Mouse (Mus musculus): ENCODE results near the gene Srrd.
A peak's percentile ranks its signal among the peaks of the same experiment; 100 is the strongest.

The Srrd gene

DNA sequence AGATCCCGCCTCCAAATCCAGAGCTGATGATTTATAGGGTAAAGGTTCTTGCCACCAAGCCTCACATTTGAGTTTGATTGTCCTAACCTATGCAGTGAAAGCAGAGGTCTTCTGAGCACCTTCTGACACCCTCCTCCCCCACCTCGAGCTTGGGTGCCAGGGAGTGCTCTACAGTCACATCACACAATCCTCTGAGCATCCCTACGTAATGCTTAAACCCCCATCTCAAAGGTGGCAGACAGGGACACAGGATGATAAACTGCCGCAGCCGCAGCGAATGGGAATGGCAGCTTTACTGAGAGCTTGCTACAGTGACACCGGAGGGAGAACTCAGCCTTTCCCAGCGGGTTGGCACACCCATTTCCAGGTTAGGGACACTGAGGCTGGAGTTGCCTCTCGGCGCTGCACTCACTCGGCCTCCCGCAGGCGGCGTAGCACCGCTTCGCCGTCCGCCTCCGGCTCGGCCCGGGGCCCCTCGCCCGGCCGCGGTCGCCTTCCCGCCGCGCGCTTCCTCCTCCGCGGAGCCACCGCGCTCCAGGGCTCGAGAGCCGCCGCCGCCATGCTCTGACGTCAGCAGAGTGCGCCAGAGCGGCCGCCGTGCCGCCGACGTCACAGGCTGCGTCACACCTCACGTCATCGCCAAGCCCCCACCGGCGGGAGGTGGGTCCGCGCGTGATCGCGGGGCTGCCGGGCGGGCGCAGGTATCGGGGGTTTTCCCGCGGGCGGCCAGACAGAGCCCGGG lies at the start of gene Srrd, which contains the start of gene Hps4:
Srrd (minus strand) TSS at position 578 of the 742 bp plus-strand sequence.
Hps4 (plus strand) TSS at position 621 of the 742 bp plus-strand sequence.
- ATAC-seq (ENCODE audit: insufficient number of reproducible peaks, low FRiP score, low TSS enrichment) = peak; percentile 51; the same call in 1 of the 2 replicates

DNA sequence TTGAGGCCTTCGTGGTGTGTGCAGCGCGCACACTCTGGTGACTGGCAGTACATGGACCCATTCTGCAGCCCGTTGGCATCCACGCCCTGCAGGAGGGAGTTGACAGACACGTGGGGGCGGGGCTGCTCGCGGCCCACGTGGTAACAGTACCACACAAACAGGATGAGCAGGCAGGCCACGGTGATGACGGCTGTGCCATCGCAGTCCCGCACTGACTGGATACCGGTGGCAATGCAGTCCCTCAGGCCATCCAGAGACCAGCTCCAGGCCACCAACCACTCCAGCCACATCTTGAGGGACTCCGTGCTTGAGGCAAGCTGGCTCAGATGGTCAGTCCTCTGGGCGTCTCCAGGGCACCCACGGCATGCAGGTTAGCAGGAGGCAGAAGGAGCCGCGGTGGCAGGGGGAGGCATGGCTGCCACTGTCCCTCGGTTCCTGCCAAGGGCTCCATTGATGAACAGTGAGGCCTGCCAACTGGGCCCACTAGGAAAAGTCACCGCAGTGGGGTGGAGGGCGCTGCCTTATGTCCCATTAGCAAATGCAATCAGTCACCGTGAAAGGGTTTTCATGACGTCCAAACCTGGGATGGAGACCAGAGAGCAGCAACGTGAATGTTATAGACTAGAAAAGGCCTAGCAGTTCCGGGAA lies 49.0 kb upstream of the Srrd start:
- no peak for ATAC-seq (ENCODE audit: insufficient number of reproducible peaks, low FRiP score, low TSS enrichment)

DNA sequence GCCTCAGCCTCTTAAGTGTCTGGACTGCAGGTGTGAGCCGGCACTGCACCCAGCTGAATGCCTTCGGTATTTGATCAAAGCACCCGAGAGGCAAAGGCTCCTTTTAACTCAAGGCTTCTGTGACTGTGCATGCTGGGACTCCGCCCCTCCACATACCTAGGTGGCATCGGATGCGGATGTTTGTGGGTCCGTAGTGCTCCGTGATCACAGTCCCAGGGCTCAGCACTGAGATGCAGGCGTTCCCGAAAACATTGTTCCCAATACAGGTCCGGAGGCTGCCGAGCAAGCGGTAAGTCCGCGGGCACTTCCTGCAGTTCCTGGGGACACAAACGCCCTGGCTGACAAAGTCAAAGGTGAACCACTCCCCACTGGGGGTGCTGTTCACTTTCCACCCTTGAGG lies 48.2 kb upstream of the Srrd start:
- no peak for ATAC-seq (ENCODE audit: insufficient number of reproducible peaks, low FRiP score, low TSS enrichment)

DNA sequence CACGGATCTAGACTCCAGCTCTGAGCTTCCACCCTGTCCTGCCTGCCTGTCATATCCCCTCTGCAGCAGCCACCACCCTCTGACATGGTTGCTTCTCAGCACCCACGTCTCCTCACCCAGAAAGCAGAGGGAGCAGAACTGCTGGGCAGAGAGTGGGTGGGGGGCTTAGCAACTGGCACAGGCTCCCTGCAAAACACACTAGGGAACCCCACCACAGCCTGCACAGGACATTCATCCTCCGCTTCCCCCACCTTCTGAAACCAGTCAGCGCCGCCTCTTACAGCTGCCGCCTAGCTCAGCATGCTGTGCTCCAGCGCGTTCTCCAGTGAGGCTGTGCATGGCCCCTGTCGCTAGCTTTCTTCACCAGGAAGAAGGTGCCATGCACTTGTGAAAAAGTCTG lies 46.5 kb upstream of the Srrd start:
- ATAC-seq (ENCODE audit: insufficient number of reproducible peaks, low FRiP score, low TSS enrichment) = no peak

DNA sequence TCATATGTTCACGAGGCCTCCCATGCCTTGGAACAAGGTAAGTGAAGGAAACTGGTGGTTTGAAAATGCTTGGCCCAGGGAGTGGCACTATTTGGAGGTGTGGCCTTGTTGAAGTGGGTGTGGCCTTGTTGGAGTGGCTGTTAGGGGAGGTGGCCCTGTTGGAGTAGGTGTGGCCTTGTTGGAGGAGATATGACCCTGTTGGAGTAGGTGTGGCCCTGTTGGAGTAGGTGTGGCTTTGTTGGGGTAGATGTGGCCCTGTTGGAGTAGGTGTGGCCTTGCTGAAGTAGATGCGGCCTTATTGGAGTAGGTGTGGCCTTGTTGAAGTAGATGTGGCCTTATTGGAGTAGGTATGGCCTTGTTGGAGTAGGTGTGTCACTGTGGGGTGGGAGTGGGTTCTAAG lies 43.1 kb upstream of the Srrd start:
- no peak for ATAC-seq (ENCODE audit: insufficient number of reproducible peaks, low FRiP score, low TSS enrichment)

DNA sequence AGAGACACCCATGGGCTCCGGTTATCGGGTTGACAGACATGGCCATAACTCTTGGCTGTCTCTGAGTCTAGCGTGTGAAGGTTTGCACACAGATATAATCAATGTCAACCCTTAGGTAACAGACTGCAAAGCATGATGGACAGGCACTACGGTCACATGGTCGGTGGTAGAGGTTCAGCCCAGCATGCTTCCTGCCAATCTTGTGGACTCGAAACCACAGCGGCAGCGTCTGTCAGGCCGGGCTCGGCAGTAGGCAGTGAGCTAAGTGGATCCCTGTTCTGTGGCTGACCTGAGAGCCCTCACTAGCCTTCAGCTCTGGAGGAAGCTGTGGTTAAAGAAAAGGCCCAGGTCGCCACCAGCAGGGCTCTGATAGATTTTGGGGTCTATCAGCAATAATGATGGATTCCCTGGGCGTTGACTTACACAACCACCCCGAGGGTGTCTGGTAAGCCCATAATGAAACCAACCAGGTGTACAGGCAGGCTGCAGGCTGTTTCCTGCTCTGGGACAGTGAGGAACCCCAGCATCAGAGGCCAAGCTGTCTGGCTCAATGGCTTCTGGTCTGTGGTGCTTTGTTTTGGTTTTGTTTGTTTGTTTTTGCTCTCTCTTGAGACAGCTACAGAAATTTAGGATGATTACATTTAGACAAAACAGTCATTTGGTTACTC lies 42.1 kb upstream of the Srrd start:
- ATAC-seq (ENCODE audit: insufficient number of reproducible peaks, low FRiP score, low TSS enrichment) = no peak

DNA sequence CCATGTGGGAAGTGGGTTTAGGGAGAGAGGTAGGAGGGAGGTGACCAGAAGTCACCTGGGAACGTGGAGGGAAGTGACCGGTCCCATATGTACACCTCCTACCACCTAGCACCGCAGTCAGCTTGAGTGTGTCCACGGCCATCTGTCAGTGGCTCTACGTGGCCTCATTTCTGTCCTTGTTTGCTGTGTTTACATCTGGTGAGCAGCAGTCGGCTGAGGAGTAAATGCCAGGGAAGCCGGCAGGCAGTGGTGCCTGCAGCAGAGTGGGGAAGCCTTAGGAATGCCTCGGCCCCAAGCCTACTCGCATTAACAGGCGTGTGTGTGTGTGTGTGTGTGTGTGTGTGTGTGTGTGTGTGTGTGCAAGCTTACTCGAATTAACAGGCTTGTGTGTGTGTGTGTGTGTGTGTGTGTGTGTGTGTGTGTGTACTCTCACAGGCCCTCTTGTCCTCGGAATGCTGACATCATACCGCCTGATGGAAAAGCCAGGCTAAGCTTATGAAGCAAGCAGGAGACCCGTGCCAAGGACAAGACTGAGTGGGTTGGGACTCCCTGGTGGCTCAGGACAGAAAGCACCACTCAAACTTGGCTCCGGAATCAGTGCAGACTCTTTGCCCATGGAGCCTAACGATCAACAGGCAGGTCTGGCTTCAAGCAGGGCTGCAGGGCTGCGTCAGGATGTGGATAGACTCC lies 39.9 kb upstream of the Srrd start:
- peak; percentile 28; the same call in 1 of the 2 replicates for ATAC-seq (ENCODE audit: insufficient number of reproducible peaks, low FRiP score, low TSS enrichment)

DNA sequence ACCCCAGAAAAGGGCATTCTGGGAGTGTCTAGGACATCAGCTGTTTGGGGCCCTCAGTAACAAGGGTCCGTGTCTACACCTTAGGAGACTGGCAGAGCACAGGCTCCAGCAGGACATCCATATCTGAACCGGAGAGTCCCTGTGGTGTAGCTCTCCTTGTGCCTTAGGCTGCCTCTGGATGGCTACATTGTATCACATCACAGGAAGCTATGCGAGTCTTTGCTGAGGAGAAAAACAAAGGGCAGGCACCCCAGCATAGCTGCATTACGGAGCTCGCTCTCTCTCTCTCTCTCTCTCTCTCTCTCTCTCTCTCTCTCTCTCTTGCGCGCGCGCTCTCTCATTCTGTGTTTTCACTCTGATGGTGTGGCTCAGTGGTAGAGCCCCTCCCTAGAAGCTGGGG lies 39.2 kb upstream of the Srrd start:
- no peak for ATAC-seq (ENCODE audit: insufficient number of reproducible peaks, low FRiP score, low TSS enrichment)

DNA sequence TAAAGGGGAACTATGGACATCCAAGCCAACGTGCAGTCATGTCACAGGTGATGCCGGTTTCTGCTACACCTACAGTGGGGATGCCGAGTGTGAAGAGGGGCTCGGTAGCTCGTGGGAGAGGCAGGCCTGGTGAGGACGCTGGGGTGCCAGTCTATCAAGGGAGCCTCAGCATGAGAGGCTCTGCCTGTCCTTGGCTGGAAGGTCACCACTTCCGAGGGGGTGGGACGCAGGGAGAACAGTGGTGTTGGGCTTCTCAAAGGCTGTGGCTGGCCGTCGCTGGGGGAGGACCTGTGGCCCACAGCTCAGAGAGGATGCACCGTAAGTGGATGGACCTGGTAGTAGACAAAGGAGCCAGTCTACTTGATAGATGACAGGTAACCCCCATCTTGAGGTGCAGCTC lies 38.3 kb upstream of the Srrd start:
- ATAC-seq (ENCODE audit: insufficient number of reproducible peaks, low FRiP score, low TSS enrichment) = no peak

DNA sequence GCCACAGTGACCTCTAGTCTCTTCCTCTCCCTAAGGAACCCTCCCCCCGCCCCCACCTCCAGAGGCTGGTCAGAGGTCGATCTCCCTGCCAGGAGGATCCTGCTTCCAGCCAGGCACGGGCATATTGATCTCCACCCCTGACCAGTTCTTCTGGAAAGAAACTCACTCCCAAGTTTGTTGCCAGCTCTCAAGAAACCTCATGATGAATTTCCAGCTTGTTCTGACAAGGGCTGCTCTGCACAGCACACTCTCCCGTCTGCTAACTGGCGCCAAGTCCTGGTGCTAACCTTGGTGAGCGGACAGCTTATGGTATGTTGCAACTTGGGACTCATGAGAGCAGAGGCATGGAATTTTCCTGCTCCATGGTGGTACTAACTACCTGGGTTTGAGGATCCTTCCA lies 35.9 kb upstream of the Srrd start:
- no peak for ATAC-seq (ENCODE audit: insufficient number of reproducible peaks, low FRiP score, low TSS enrichment)

DNA sequence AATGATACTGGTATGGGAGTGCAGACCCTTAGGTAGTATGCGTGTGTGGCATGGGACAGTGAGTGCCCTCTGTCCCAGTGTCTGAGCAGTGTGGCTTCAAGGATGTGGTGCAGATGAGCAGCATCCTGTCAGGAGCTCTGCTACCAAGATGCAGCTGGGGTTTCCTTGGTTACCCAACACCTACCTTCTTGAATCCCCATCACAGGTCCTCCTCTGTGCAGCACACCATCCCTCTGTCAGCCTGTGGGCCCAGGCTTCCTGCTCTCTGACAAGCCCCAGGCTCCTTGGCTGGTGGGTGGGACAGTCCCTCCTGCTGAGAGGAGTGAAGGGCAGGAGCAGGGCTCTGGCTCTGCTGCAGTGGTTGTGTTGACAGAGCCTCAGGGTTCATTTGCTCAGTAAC lies 34.5 kb upstream of the Srrd start:
- ATAC-seq (ENCODE audit: insufficient number of reproducible peaks, low FRiP score, low TSS enrichment) = no peak

DNA sequence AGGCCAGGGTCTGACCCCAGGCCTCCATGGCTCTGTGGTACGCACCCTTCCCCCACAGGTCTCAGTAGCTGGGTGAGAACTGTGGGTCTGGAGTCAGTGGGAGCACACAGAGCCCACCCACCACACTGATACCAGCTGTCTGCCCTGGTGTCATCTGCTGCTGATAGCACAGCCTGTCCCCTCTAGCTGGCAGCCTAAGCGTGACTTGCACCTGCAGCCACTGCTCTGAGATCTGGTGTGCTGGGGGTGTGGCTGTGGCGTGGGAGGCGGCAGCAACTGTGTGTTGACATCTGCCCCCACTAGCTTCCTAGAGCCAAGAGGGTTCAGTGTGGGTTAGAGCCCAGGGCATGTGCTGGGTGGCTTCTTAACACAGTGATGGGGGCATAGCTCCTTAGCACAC lies 33.3 kb upstream of the Srrd start:
- no peak for ATAC-seq (ENCODE audit: insufficient number of reproducible peaks, low FRiP score, low TSS enrichment)

DNA sequence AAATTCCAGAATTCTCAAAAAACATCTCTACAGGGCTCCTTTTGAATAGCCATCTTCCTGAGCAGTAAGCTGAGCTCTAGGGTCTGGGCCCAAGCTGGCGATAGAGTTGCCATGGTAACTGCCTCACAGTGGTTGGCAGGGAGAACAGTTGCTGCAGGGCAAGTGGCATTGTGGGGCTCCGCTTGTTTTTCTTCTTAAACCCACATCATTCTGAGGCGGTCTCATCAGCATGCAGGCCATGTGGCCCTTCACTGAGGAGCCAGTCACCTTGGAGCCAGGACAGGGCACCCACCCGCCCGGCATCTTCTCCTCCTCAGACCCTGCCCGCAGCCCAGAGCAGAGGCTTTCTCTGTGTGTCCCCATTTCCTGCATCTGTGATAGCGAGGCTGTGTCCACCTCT lies 29.1 kb upstream of the Srrd start:
- ATAC-seq (ENCODE audit: insufficient number of reproducible peaks, low FRiP score, low TSS enrichment) = no peak

DNA sequence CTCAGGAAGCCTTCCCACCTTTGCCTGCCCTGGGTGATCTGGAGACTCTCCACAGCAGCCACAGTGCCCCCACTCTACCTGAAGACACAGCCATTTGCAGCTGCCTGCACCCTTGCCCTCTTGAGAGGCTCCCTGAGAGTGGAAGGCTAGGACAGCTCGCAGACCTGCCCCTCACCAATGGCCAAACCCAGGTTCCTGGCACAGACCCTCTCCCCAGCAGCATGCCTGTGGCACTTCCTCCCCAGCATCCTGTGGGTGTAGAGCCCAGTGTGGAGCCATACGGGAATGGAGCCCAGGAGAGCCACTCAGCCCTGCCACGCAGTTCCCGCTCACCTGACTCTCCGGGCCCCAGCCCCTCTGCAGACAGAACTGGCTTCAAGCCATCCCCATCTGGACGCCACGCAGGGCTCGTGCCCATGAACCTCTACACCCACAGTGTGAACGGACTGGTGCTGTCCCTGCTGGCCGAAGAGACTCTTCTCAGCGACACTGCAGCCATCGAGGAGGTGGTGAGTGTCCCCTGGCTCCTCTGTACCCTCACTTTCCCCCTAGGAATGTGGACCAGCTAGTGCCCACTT lies 27.5 kb upstream of the Srrd start:
- ATAC-seq (ENCODE audit: insufficient number of reproducible peaks, low FRiP score, low TSS enrichment) = no peak

DNA sequence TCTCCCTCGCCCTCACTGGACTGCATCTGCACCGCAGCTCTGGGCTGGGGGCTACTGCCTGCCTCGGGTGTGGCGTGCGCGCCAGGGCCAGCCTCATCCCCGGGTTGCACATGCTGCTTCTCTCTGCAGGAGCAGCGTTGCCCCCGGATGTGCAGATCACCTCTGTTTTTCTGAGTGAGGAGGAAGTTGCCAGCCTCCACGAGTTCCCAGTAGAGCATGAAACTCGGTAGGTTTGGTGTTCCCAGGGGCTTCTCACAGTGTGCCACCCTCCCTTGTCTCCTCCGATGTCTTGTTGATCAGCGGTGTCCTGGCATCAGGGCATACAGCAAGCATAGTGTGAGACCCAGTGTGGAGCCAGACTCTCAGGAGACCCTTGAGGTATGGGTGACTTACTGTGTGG lies 26.5 kb upstream of the Srrd start:
- no peak for ATAC-seq (ENCODE audit: insufficient number of reproducible peaks, low FRiP score, low TSS enrichment)

DNA sequence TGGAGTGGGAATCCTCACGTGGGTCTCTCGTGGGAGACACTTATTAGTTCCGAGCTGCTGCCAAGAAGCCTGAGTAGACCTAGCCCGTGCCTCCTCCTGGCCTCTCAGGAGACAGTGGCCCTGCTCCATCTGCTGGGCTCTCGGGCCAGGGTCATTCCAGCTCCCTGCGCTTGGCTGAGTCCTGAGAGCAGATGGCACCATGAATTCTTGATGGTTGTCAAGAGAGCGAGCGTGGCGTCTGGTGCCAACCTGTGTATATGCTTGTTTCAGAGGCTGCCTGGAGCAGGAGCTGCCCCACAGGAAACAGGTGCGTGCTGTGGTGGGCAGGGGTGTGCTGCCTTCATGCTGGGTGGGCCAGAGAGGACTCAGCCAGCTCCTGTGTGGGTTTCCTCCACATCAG lies 25.8 kb upstream of the Srrd start:
- peak; percentile 81 for ATAC-seq (ENCODE audit: insufficient number of reproducible peaks, low FRiP score, low TSS enrichment)

DNA sequence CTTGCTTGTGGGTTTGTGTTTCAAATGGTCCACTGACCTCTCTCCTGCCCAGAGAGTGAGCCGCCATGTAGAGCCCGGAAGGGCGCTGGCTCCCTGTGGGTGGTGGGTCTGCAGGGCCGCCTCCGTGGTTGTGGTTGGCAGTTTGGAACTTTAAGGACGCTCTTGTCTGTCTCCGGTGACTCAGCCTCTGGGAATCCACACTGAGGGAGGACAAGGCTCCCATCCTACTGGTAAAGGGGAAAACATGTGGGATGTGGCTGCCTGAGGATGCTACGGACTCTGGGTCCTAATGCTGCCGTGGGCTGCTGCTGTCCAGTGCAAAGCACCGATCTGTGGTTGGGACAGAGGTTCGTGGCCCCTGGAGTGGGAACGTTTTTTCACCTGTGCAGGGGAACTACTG lies 25.1 kb upstream of the Srrd start:
- no peak for ATAC-seq (ENCODE audit: insufficient number of reproducible peaks, low FRiP score, low TSS enrichment)

DNA sequence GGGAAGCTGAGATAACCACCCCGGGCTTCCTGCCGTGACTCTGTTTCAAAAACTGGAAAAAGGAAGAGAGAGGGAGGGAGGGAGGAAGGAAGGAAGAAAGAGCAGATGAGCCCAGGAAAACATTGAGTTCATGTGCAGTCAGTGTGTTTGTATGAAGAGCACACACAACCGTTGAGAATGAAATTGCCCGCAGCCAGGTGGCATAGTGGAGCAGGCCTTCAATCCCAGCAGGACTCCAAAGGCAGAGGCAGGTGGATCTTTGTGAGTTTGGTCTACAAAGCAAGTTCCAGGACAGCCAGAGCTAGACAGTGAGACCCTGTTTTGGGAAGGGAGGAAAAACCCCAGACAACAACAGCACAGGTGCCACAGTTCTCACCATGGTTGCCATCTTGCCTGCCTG lies 24.5 kb upstream of the Srrd start:
- no peak for ATAC-seq (ENCODE audit: insufficient number of reproducible peaks, low FRiP score, low TSS enrichment)

DNA sequence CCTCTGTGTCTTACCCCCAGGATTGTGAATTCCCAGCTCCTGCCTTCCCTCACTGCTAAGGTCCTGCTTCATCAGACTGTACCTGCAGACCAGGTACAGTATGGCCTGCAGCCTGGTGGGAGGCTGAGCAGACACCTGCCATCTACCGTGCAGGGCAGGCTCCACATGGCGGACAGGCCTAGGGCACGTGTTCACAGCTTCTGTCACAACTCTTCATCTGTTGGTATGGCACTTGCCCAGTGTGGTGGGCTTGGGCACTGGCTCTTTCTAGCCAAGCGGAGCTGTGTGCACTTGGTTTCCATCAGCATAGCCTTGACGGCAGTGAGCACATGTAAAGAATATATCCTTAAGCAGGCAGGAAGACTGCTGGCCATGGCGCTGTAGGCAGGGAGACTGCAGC lies 24.0 kb upstream of the Srrd start:
- no peak for ATAC-seq (ENCODE audit: insufficient number of reproducible peaks, low FRiP score, low TSS enrichment)

DNA sequence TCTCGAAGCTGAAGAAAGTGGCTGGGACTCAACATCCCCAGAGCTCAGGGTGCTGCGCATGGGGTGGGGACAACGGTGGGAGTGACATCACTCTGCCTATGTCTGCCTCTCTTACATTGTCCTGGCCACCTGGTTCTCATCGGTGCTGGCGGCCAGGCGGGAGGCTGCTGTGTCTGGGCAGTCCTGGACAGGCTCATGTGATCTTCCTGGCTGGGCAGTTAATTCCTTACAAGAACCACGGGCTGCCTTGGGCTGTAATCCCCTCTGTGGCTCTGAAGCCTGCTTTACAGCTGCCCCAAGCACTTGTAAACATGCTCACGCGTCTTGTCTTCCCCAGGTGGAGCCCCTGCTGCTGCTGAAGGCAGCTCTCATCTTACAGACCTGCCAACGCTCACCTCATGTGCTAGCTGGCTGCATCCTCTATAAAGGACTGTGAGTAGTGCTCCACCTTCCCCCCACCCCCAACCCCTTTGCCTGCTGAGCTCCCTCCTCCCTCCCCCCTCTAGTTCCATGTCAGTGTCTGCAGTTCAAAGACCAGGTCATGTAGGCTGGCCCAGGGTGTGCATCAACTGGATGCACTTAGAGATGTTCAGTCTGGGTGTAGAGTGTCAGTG lies 21.5 kb upstream of the Srrd start:
- no peak for ATAC-seq (ENCODE audit: insufficient number of reproducible peaks, low FRiP score, low TSS enrichment)

Data from cerebellum, adult (tissue).